In the genomic region with DNA sequence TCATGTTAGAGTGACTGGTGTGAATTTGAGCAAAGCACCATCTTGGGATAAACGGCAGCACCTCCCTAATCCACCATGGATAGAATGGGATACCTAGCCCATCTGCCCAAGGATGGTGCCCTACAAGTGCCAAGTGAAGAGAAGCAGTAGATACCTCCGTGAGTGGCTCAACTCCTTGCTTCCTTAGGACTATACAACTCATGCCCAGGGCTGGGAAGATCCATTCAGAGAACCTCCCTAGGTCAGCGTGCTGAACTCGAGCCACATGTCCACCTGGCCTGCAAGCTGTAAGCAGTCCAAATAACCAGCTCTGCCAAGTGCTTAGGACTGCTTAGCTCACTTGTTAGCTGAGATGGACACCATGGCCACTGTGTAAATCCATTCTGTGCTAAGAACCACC, we compare ENCODE assay signal across 14 mouse cellular contexts. TPM values are rescaled to one million over a fixed set of nuclear protein-coding genes. Genes with fewer than 3 reads are reported as not detected.
DNase-seq lines count a peak whose midpoint lies in the region; ATAC-seq and TF ChIP-seq lines count a peak whose summit lies in the region.
"Had no signal": no experiment of that assay in that cellular context is flagged by ENCODE, and none has a peak within 500 bp of the region (broad histone marks: within the 10 kb centered on the region; RNA-seq: fewer than 3 reads in every experiment).

No protein-coding gene starts in this region.

- ATAC-seq in intestine, embryonic 16.5 days, result 0 out of 2 replicates have a peak, but pooled peaks have one; percentile 26
- no peak for ATAC-seq in intestine, embryonic 15.5 days
- ATAC-seq in stomach, embryonic 14.5 days (ENCODE audit: insufficient number of reproducible peaks, insufficient read depth, low FRiP score, low read depth), result peak; percentile 29; the same call in 1 of the 2 replicates
- no peak for ATAC-seq in stomach, postnatal 0 days (ENCODE audit: low FRiP score, low TSS enrichment)

- no peak overlapping the region for H3K27ac ChIP-seq in intestine, embryonic 16.5 days (ENCODE audit: low read length)
- no peak overlapping the region for H3K27ac ChIP-seq in intestine, embryonic 15.5 days
- no peak overlapping the region for H3K27ac ChIP-seq in stomach, embryonic 14.5 days (ENCODE audit: low read length)
- no peak overlapping the region for H3K27ac ChIP-seq in stomach, postnatal 0 days (replicated peaks)
- H3K27ac ChIP-seq: neural tube, embryonic 12.5 days had no signal

- DNase-seq in adrenal gland, postnatal 14 days, result peak; percentile 32
- DNase-seq in adrenal gland, postnatal 10 days, result no peak
- no peak for DNase-seq in stomach, postnatal 0 days (ENCODE audit: low spot score)
- peak; percentile 73 for DNase-seq in skeletal muscle tissue, adult 2 months (ENCODE audit: low read depth, low spot score)
- no peak for DNase-seq in layer of hippocampus, postnatal 14 days (ENCODE audit: low spot score in 2 of 2)
- DNase-seq: kidney, adult 18-20 months; lung, postnatal 36 days had no signal

- H3K4me3 ChIP-seq in intestine, embryonic 16.5 days (ENCODE audit: low read length), result no peak overlapping the region
- H3K4me3 ChIP-seq in intestine, embryonic 15.5 days (replicated peaks), result no peak overlapping the region
- no peak overlapping the region for H3K4me3 ChIP-seq in stomach, embryonic 14.5 days (ENCODE audit: low read depth, low read length)
- no peak overlapping the region for H3K4me3 ChIP-seq in stomach, postnatal 0 days (ENCODE audit: low read depth, low read length)
- H3K4me3 ChIP-seq: embryonic facial prominence, embryonic 12.5 days; limb, embryonic 12.5 days; neural tube, embryonic 12.5 days had no signal

- no peaks in the 10 kb centered on the region for H3K9me3 ChIP-seq in intestine, embryonic 16.5 days (ENCODE audit: control insufficient read depth, low read length)
- no peaks in the 10 kb centered on the region for H3K9me3 ChIP-seq in intestine, embryonic 15.5 days
- no peaks in the 10 kb centered on the region for H3K9me3 ChIP-seq in stomach, embryonic 14.5 days (ENCODE audit: control insufficient read depth, low read depth, low read length)
- H3K9me3 ChIP-seq in stomach, postnatal 0 days (ENCODE audit: control insufficient read depth, low read length), result no peaks in the 10 kb centered on the region
- H3K9me3 ChIP-seq: embryonic facial prominence, embryonic 12.5 days; limb, embryonic 12.5 days; neural tube, embryonic 12.5 days had no signal

- H3K9ac ChIP-seq in intestine, embryonic 16.5 days (ENCODE audit: low read depth, low read length), result no peak overlapping the region
- no peak overlapping the region for H3K9ac ChIP-seq in intestine, embryonic 15.5 days
- no peak overlapping the region for H3K9ac ChIP-seq in stomach, embryonic 14.5 days (replicated peaks; ENCODE audit: low read depth, low read length)
- H3K9ac ChIP-seq in stomach, postnatal 0 days (ENCODE audit: low read length), result no peak overlapping the region
- H3K9ac ChIP-seq: embryonic facial prominence, embryonic 12.5 days; limb, embryonic 12.5 days; neural tube, embryonic 12.5 days had no signal

- no peak for TF ChIP-seq CTCF in stomach, postnatal 0 days (IDR thresholded peaks at IDR 0.05; ENCODE audit: low read depth)

- no peaks in the 10 kb centered on the region for H3K4me1 ChIP-seq in intestine, embryonic 16.5 days (ENCODE audit: control insufficient read depth, insufficient read depth, low read length)
- 0 out of 2 replicates have a peak, but pooled peaks cover 3% of the 10 kb centered on the region for H3K4me1 ChIP-seq in intestine, embryonic 15.5 days (replicated peaks)
- H3K4me1 ChIP-seq in stomach, embryonic 14.5 days (ENCODE audit: control insufficient read depth, insufficient read depth, low read length), result no peaks in the 10 kb centered on the region
- no peaks in the 10 kb centered on the region for H3K4me1 ChIP-seq in stomach, postnatal 0 days (replicated peaks; ENCODE audit: control insufficient read depth, insufficient read depth)
- H3K4me1 ChIP-seq: neural tube, embryonic 12.5 days had no signal

- H3K27me3 ChIP-seq in intestine, embryonic 16.5 days (replicated peaks; ENCODE audit: control insufficient read depth, insufficient read depth, low read length), result no peaks in the 10 kb centered on the region
- no peaks in the 10 kb centered on the region for H3K27me3 ChIP-seq in intestine, embryonic 15.5 days (replicated peaks)
- no peaks in the 10 kb centered on the region for H3K27me3 ChIP-seq in stomach, embryonic 14.5 days (ENCODE audit: control insufficient read depth, insufficient read depth, low read length)
- H3K27me3 ChIP-seq in stomach, postnatal 0 days (ENCODE audit: control insufficient read depth, insufficient read depth, low read length), result no peaks in the 10 kb centered on the region
- H3K27me3 ChIP-seq: embryonic facial prominence, embryonic 12.5 days; limb, embryonic 12.5 days; neural tube, embryonic 12.5 days had no signal

- WGBS in intestine, embryonic 16.5 days, result 75% methylated on average over 4 of the region's 4 CpGs
- 78% methylated on average over 4 of the region's 4 CpGs for WGBS in intestine, embryonic 15.5 days
- 77% methylated on average over 4 of the region's 4 CpGs for WGBS in stomach, embryonic 14.5 days
- 60% methylated on average over 4 of the region's 4 CpGs for WGBS in stomach, postnatal 0 days

- peaks cover 20% of the 10 kb centered on the region for H3K36me3 ChIP-seq in intestine, embryonic 16.5 days (ENCODE audit: control insufficient read depth, insufficient read depth, low read length)
- H3K36me3 ChIP-seq in intestine, embryonic 15.5 days, result peaks cover 53% of the 10 kb centered on the region
- peaks cover 71% of the 10 kb centered on the region for H3K36me3 ChIP-seq in stomach, embryonic 14.5 days (ENCODE audit: control insufficient read depth, insufficient read depth, low read length)
- H3K36me3 ChIP-seq in stomach, postnatal 0 days (ENCODE audit: control insufficient read depth, insufficient read depth, low read length), result peaks cover 36% of the 10 kb centered on the region

- no peak overlapping the region for H3K4me2 ChIP-seq in intestine, embryonic 16.5 days (ENCODE audit: low read depth, low read length)
- no peak overlapping the region for H3K4me2 ChIP-seq in intestine, embryonic 15.5 days (replicated peaks)
- no peak overlapping the region for H3K4me2 ChIP-seq in stomach, embryonic 14.5 days (replicated peaks; ENCODE audit: low read depth, low read length)
- no peak overlapping the region for H3K4me2 ChIP-seq in stomach, postnatal 0 days (replicated peaks; ENCODE audit: low read depth)
- H3K4me2 ChIP-seq: embryonic facial prominence, embryonic 12.5 days; limb, embryonic 12.5 days; neural tube, embryonic 12.5 days had no signal

- no peak for TF ChIP-seq EP300 in stomach, postnatal 0 days (optimal IDR thresholded peaks at IDR 0.05)

RNA-seq across cellular contexts. Expression of a gene that starts 11.0 kb away (rescaled TPM):
- 6.8 and 7.3 TPM in 2 replicates for total RNA-seq in adrenal gland, postnatal 14 days (2021)
- total RNA-seq in adrenal gland, postnatal 10 days (2021), result 10 to 100 TPM; 11.4 to 13.2 TPM
- 72.5 and 74.5 TPM in 2 replicates for polyA plus RNA-seq in intestine, embryonic 16.5 days (2015; fragmentation: Nextera tagmentation; extraction: Ambion mirVana)
- polyA plus RNA-seq in intestine, embryonic 15.5 days (2015; fragmentation: Nextera tagmentation; extraction: Ambion mirVana), result 71.6 and 78.7 TPM in 2 replicates
- polyA plus RNA-seq in stomach, embryonic 14.5 days (2014; fragmentation: Nextera tagmentation; extraction: Ambion mirVana), result 82.3 and 83.9 TPM in 2 replicates
- polyA plus RNA-seq in stomach, postnatal 0 days (2015; fragmentation: Nextera tagmentation; extraction: Ambion mirVana), result 65.8 and 81.7 TPM in 2 replicates
- total RNA-seq in layer of hippocampus, postnatal 14 days (2021), result 1 to 10 TPM; 1.4 to 1.8 TPM

RNA-seq across cellular contexts. Expression of a gene that starts 19.3 kb away (rescaled TPM):
- 281 and 315 TPM in 2 replicates for total RNA-seq in adrenal gland, postnatal 14 days (2021)
- total RNA-seq in adrenal gland, postnatal 10 days (2021), result 100 to 1,000 TPM; 223 to 364 TPM
- 29.4 and 29.8 TPM in 2 replicates for polyA plus RNA-seq in intestine, embryonic 16.5 days (2015; fragmentation: Nextera tagmentation; extraction: Ambion mirVana)
- polyA plus RNA-seq in intestine, embryonic 15.5 days (2015; fragmentation: Nextera tagmentation; extraction: Ambion mirVana), result 39.3 and 41.2 TPM in 2 replicates
- polyA plus RNA-seq in stomach, embryonic 14.5 days (2014; fragmentation: Nextera tagmentation; extraction: Ambion mirVana), result 106 and 113 TPM in 2 replicates
- 15.5 and 17.1 TPM in 2 replicates for polyA plus RNA-seq in stomach, postnatal 0 days (2015; fragmentation: Nextera tagmentation; extraction: Ambion mirVana)
- 100 to 1,000 TPM; 353 to 381 TPM for total RNA-seq in layer of hippocampus, postnatal 14 days (2021)

RNA-seq across cellular contexts. Expression of a gene that starts 22.2 kb away (rescaled TPM):
- 0.19 and 0.23 TPM in 2 replicates for total RNA-seq in adrenal gland, postnatal 14 days (2021)
- total RNA-seq in adrenal gland, postnatal 10 days (2021), result under 1 TPM in 1 of 2 experiments, not detected in 1; 0.24 TPM
- polyA plus RNA-seq in intestine, embryonic 16.5 days (2015; fragmentation: Nextera tagmentation; extraction: Ambion mirVana), result not detected in 2 replicates
- polyA plus RNA-seq in intestine, embryonic 15.5 days (2015; fragmentation: Nextera tagmentation; extraction: Ambion mirVana), result not detected in 2 replicates
- not detected in 2 replicates for polyA plus RNA-seq in stomach, embryonic 14.5 days (2014; fragmentation: Nextera tagmentation; extraction: Ambion mirVana)
- polyA plus RNA-seq in stomach, postnatal 0 days (2015; fragmentation: Nextera tagmentation; extraction: Ambion mirVana), result not detected in 2 replicates
- 10 to 100 TPM; 69.2 to 72.7 TPM for total RNA-seq in layer of hippocampus, postnatal 14 days (2021)
- polyA plus RNA-seq: embryonic facial prominence, embryonic 12.5 days; limb, embryonic 12.5 days; neural tube, embryonic 12.5 days; stomach, embryonic 16.5 days had no signal

Comparison
In these comparisons a context has a peak if more than half of its experiments do, and no peak if none do; other contexts are left out.
1. DNase-seq: peak in adrenal gland, postnatal 14 days (single experiment) and skeletal muscle tissue, adult 2 months (single experiment); none in adrenal gland, postnatal 10 days (single experiment), stomach, postnatal 0 days (single experiment) and layer of hippocampus, postnatal 14 days (0 of 2).
2. ATAC-seq: peak in intestine, embryonic 16.5 days (single experiment) and stomach, embryonic 14.5 days (single experiment); none in intestine, embryonic 15.5 days (single experiment) and stomach, postnatal 0 days (single experiment).